Mouse (Mus musculus) testis, adult 2 months (tissue): ENCODE data around the gene Fntb.

Experiments
- CTCF ChIP-seq: fragments of 200-500 bp; IDR thresholded peaks from 2 replicates; pipeline ENCODE4 v1.5.1; 2012; ENCODE audit warnings: low read depth, mild to moderate bottlenecking, inconsistent platforms, low read length, moderate library complexity; ENCODE audit not compliant: control insufficient read depth, insufficient read depth, insufficient replicate concordance
- POLR2A ChIP-seq: fragments of 200-500 bp; IDR thresholded peaks from 2 replicates; pipeline ENCODE4 v1.6.1; 2012; ENCODE audit warnings: low read depth, mild to moderate bottlenecking, inconsistent platforms, low read length, moderate library complexity; ENCODE audit not compliant: control insufficient read depth

GRCm38 (mm10) chr12:76910258-76910940, 145.0 kb downstream of the Fntb start:
- TF ChIP-seq CTCF = no peak
- TF ChIP-seq POLR2A = no peak
